Mouse (Mus musculus) lung, adult 2 months (tissue): ENCODE measurements around the gene Parp9.

ENCODE experiments used
- CTCF ChIP-seq: fragments of 200-500 bp; IDR thresholded peaks from 2 replicates; pipeline ENCODE4 v1.5.1; 2011; ENCODE audit warnings: mild to moderate bottlenecking, low read length, control low read depth; ENCODE audit not compliant: insufficient read depth
- POLR2A ChIP-seq: fragments of 200-500 bp; IDR thresholded peaks from 2 replicates; pipeline ENCODE4 v1.6.1; 2011; ENCODE audit warnings: low read depth, mild to moderate bottlenecking, control low read depth, low read length, borderline replicate concordance; ENCODE audit errors: extremely low read depth

GRCm38 (mm10) chr16:35939261-35939660 lies 991 bp downstream of the Parp9 start:
- no peak for TF ChIP-seq CTCF
- no peak for TF ChIP-seq POLR2A
